Mouse (Mus musculus): ENCODE results near the gene I830077J02Rik. TPM values are rescaled to one million over a fixed set of nuclear protein-coding genes. Genes with fewer than 3 reads are reported as not detected.

The I830077J02Rik gene
- 1.6 and 2.6 TPM in 2 replicates for polyA plus RNA-seq (2015; fragmentation: Nextera tagmentation; extraction: Ambion mirVana)

- Histone ChIP-seq H3K4me2 (ENCODE audit: low read depth, low read length) (no peak within 1 kb of the TSS), H3K27me3 (ENCODE audit: control insufficient read depth, insufficient read depth, low read length) (no peaks in the 10 kb centered on the region), H3K9ac (ENCODE audit: low read length) (no peak within 1 kb of the TSS), H3K9me3 (replicated peaks; ENCODE audit: control insufficient read depth, low read length) (no peaks in the 10 kb centered on the region), H3K4me1 (ENCODE audit: control insufficient read depth, insufficient read depth, low read length) (no peaks in the 10 kb centered on the region), H3K27ac (ENCODE audit: low read length) (no peak within 1 kb of the TSS), H3K36me3 (ENCODE audit: control insufficient read depth, insufficient read depth, low read length) (no peaks in the 10 kb centered on the region), H3K4me3 (replicated peaks; ENCODE audit: low read length) (no peak within 1 kb of the TSS)
- WGBS = 84% methylated on average over 8 of the region's 8 CpGs
- no peak for ATAC-seq (ENCODE audit: insufficient read depth, low FRiP score)
Measured at GRCm38 (mm10) chr3:105932240-105933071, at the start of gene I830077J02Rik. I830077J02Rik (minus strand) TSS chr3:105932664.

GRCm38 (mm10) chr3:105974174-105974573, 41.7 kb upstream of the I830077J02Rik start:
- H3K9me3 ChIP-seq (replicated peaks; ENCODE audit: control insufficient read depth, low read length) = no peaks in the 10 kb centered on the region
- H3K36me3 ChIP-seq (ENCODE audit: control insufficient read depth, insufficient read depth, low read length) = 0 out of 2 replicates have a peak, but pooled peaks cover 3% of the 10 kb centered on the region
- WGBS = 86% methylated on average over 2 of the region's 2 CpGs
- H3K4me1 ChIP-seq (ENCODE audit: control insufficient read depth, insufficient read depth, low read length) = no peaks in the 10 kb centered on the region
- no peak overlapping the region for H3K4me3 ChIP-seq (replicated peaks; ENCODE audit: low read length)
- no peak overlapping the region for H3K4me2 ChIP-seq (ENCODE audit: low read depth, low read length)
- H3K9ac ChIP-seq (ENCODE audit: low read length) = no peak overlapping the region
- H3K27me3 ChIP-seq (ENCODE audit: control insufficient read depth, insufficient read depth, low read length) = no peaks in the 10 kb centered on the region
- no peak for ATAC-seq (ENCODE audit: insufficient read depth, low FRiP score)
- no peak overlapping the region for H3K27ac ChIP-seq (ENCODE audit: low read length)

- no peak for ATAC-seq (ENCODE audit: insufficient read depth, low FRiP score)
- Histone ChIP-seq H3K9me3 (replicated peaks; ENCODE audit: control insufficient read depth, low read length) (no peaks in the 10 kb centered on the region), H3K4me3 (replicated peaks; ENCODE audit: low read length) (no peak within 1 kb of the TSS), H3K27ac (ENCODE audit: low read length) (no peak within 1 kb of the TSS), H3K36me3 (ENCODE audit: control insufficient read depth, insufficient read depth, low read length) (0 out of 2 replicates have a peak, but pooled peaks cover 3% of the 10 kb centered on the region), H3K9ac (ENCODE audit: low read length) (no peak within 1 kb of the TSS), H3K4me1 (ENCODE audit: control insufficient read depth, insufficient read depth, low read length) (no peaks in the 10 kb centered on the region), H3K27me3 (ENCODE audit: control insufficient read depth, insufficient read depth, low read length) (no peaks in the 10 kb centered on the region), H3K4me2 (ENCODE audit: low read depth, low read length) (no peak within 1 kb of the TSS)
- 48% methylated on average over 3 of the region's 3 CpGs for WGBS
Measured at GRCm38 (mm10) chr3:105973411-105973810, 40.9 kb upstream of the I830077J02Rik start, which contains the start of gene Ovgp1. Ovgp1 (plus strand) TSS chr3:105973711.

DNA sequence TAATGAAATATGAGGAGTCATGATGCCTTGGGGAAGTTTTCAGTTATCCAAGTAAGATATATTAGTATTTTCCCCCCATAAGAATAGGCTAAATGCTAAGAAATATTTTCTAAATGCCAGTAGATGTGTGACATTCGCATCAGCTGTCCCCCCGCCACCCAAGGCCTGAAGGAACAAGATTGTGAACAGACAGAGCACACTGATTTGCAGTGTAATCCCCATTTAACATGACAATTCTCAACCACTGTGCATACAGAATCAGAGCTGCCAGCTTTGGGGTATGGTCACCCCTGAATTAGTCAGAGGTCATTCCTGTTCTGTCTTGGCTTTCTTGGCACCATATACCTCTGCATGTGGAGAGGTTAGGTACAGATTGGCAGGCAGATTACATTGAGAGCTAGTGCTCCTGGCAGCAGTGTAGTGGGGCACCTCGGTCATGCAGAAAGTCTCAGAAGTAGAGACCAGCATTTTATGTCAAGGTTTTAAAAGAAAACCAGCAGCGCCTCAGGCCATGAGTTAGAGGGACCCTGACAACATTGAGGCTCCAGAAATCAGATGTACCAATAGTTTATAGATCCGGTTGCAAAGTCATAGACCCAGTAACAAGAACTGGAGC, 39.5 kb upstream of the I830077J02Rik start:
- Histone ChIP-seq H3K4me2 (ENCODE audit: low read depth, low read length) (no peak overlapping the region), H3K9me3 (replicated peaks; ENCODE audit: control insufficient read depth, low read length) (no peaks in the 10 kb centered on the region), H3K4me1 (ENCODE audit: control insufficient read depth, insufficient read depth, low read length) (no peaks in the 10 kb centered on the region), H3K27ac (ENCODE audit: low read length) (no peak overlapping the region), H3K36me3 (ENCODE audit: control insufficient read depth, insufficient read depth, low read length) (0 out of 2 replicates have a peak, but pooled peaks cover 13% of the 10 kb centered on the region), H3K9ac (ENCODE audit: low read length) (no peak overlapping the region), H3K27me3 (ENCODE audit: control insufficient read depth, insufficient read depth, low read length) (no peaks in the 10 kb centered on the region), H3K4me3 (replicated peaks; ENCODE audit: low read length) (no peak overlapping the region)
- no peak for ATAC-seq (ENCODE audit: insufficient read depth, low FRiP score)
- 82% methylated on average over 5 of the region's 5 CpGs for WGBS

DNA sequence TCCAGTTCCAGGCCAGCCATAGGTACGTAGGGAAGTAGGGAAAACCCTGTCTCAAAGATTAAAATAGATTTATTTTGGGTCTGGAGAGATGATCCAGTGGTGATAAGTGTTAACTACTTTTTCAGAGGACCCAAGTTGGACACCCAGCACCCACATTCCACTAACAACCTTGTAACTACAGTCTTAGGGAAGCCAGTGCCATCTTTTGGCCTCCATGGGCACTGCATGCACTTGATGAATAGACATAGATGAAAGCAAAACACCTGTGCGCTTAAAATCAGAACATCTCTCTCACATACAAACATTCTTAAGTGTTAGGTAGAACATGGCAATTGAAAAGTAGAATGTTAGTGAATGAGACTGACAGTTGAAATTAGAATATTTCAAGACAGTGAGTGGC, 28.2 kb upstream of the I830077J02Rik start:
- ATAC-seq (ENCODE audit: insufficient read depth, low FRiP score) = no peak

DNA sequence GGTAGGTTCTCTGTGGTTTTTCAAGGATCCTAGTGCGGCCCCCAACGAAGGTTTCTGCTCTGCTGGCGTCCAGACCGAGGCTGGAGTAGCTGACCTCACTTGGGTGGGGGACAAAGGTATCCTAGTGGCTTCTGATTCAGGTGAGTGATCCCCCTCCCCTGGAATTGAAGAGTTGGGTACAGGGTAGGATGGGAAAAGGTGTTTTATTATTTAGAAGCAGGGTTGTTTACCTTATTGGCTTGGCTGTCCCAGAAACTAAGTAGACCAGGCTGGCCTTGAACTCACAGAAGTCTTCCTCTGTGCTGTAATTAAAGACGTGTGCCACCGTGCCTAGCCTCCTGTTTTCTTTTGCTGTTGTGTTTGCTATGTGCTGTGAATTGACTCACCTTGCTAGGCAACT, 27.5 kb upstream of the I830077J02Rik start, which contains the start of gene Atp5f1:
Gene Atp5f1 (minus strand): TSS at position 101 of the 400 bp plus-strand sequence.
- peak within 1 kb of the TSS; percentile 86 for H3K4me2 ChIP-seq (ENCODE audit: low read depth, low read length)
- peak within 1 kb of the TSS; percentile 95 for H3K4me3 ChIP-seq (replicated peaks; ENCODE audit: low read length)
- H3K27me3 ChIP-seq (ENCODE audit: control insufficient read depth, insufficient read depth, low read length) = no peaks in the 10 kb centered on the region
- no peak for ATAC-seq (ENCODE audit: insufficient read depth, low FRiP score)
- peak within 1 kb of the TSS; percentile 92 for H3K27ac ChIP-seq (ENCODE audit: low read length)
- 2% methylated on average over 6 of the region's 6 CpGs for WGBS
- peak within 1 kb of the TSS; percentile 97 for H3K9ac ChIP-seq (ENCODE audit: low read length)
- peaks cover 16% of the 10 kb centered on the region for H3K4me1 ChIP-seq (ENCODE audit: control insufficient read depth, insufficient read depth, low read length)
- 0 out of 2 replicates have a peak, but pooled peaks cover 12% of the 10 kb centered on the region for H3K36me3 ChIP-seq (ENCODE audit: control insufficient read depth, insufficient read depth, low read length)
- H3K9me3 ChIP-seq (replicated peaks; ENCODE audit: control insufficient read depth, low read length) = no peaks in the 10 kb centered on the region

More for the DNA sequence above, 28.2 kb upstream of the I830077J02Rik start:
- Histone ChIP-seq H3K4me2 (ENCODE audit: low read depth, low read length) (peak overlapping the region; percentile 77; the same call in 1 of the 2 replicates), H3K4me3 (replicated peaks; ENCODE audit: low read length) (peak overlapping the region; percentile 95), H3K9ac (ENCODE audit: low read length) (no peak overlapping the region), H3K27me3 (ENCODE audit: control insufficient read depth, insufficient read depth, low read length) (no peaks in the 10 kb centered on the region), H3K27ac (ENCODE audit: low read length) (no peak overlapping the region), H3K9me3 (replicated peaks; ENCODE audit: control insufficient read depth, low read length) (no peaks in the 10 kb centered on the region), H3K4me1 (ENCODE audit: control insufficient read depth, insufficient read depth, low read length) (peaks cover 16% of the 10 kb centered on the region), H3K36me3 (ENCODE audit: control insufficient read depth, insufficient read depth, low read length) (0 out of 2 replicates have a peak, but pooled peaks cover 12% of the 10 kb centered on the region)
- WGBS = 93% methylated on average over 2 of the region's 2 CpGs

DNA sequence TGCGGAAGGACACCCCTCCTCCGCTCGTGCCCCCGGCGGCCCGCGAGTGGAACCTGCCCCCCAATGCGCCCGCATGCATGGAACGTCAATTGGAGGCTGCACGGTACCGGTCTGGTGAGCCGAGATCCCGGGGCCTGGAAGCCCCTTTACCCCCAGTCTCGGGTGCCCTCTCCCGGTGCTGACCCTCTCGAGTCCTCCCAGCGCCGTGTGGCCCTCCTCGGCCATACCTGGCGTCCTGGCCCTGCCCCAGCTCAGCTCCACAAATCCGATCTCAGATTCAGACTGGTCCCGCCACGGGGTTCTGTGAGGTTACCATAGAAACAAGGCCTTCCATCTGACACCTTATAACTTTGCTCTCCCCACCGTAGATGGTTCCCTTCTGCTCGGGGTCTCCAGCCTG, 27.1 kb upstream of the I830077J02Rik start:
- Histone ChIP-seq H3K4me2 (ENCODE audit: low read depth, low read length) (peak overlapping the region; percentile 77), H3K4me3 (replicated peaks; ENCODE audit: low read length) (peak overlapping the region; percentile 95), H3K9me3 (replicated peaks; ENCODE audit: control insufficient read depth, low read length) (no peaks in the 10 kb centered on the region), H3K4me1 (ENCODE audit: control insufficient read depth, insufficient read depth, low read length) (peaks cover 16% of the 10 kb centered on the region), H3K27ac (ENCODE audit: low read length) (peak overlapping the region; percentile 67; the same call in 1 of the 2 replicates), H3K9ac (ENCODE audit: low read length) (peak overlapping the region; percentile 94), H3K27me3 (ENCODE audit: control insufficient read depth, insufficient read depth, low read length) (no peaks in the 10 kb centered on the region), H3K36me3 (ENCODE audit: control insufficient read depth, insufficient read depth, low read length) (0 out of 2 replicates have a peak, but pooled peaks cover 12% of the 10 kb centered on the region)
- ATAC-seq (ENCODE audit: insufficient read depth, low FRiP score) = no peak; the same call in 1 of the 2 replicates
- 1% methylated on average over 24 of the region's 26 CpGs for WGBS

DNA sequence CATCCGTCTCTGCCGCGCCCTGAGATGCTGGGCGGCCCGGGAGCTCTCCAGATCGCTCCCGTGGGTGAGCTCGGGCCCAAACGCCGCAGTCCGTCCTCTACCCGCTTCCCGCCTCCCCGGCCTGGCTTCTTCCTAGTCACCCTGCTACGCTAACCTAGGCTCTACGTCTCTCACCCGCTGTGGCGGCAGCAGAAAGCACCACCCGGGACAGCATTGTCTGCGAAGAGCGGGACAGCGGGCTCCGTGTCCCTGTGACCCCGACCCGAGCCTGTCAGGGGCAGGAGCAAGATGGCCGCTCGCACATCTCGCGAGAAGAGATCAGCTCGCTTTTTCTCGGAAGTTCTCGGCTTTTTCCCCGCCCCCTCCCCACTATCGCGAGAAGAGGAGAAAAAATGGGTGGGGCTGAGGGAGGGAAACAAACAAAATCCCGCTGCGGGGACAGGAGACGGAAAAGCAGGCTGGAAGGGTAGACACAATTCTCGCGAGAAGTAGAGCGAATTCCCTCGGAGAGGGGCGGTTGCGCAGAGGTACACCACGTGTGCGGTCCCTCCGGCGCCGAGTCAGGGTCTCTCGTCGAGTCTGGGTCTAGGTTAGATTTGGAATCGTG, 26.6 kb upstream of the I830077J02Rik start, which contains the start of gene Wdr77:
Gene Wdr77 (plus strand): TSS at position 396 of the 607 bp plus-strand sequence.
- WGBS = under 1% methylated on average over 52 of the region's 52 CpGs
- peak within 1 kb of the TSS; percentile 86 for H3K4me2 ChIP-seq (ENCODE audit: low read depth, low read length)
- H3K9ac ChIP-seq (ENCODE audit: low read length) = peak within 1 kb of the TSS; percentile 97
- H3K36me3 ChIP-seq (ENCODE audit: control insufficient read depth, insufficient read depth, low read length) = peaks cover 15% of the 10 kb centered on the region; the same call in 1 of the 2 replicates
- H3K9me3 ChIP-seq (replicated peaks; ENCODE audit: control insufficient read depth, low read length) = no peaks in the 10 kb centered on the region
- peaks cover 16% of the 10 kb centered on the region for H3K4me1 ChIP-seq (ENCODE audit: control insufficient read depth, insufficient read depth, low read length)
- H3K27ac ChIP-seq (ENCODE audit: low read length) = peak within 1 kb of the TSS; percentile 92
- ATAC-seq (ENCODE audit: insufficient read depth, low FRiP score) = peak; percentile 98
- H3K27me3 ChIP-seq (ENCODE audit: control insufficient read depth, insufficient read depth, low read length) = no peaks in the 10 kb centered on the region
- peak within 1 kb of the TSS; percentile 95 for H3K4me3 ChIP-seq (replicated peaks; ENCODE audit: low read length)

Data from stomach, embryonic 16.5 days (tissue).